Mouse (Mus musculus) olfactory bulb, adult 2 months (tissue): ENCODE results near the gene Agr2.

Experiments
- CTCF ChIP-seq: fragments of 200-500 bp; IDR thresholded peaks from 2 replicates; pipeline ENCODE4 v1.5.1; 2012; ENCODE audit warnings: low read depth, mild to moderate bottlenecking, low read length, moderate library complexity; ENCODE audit not compliant: insufficient read depth
- POLR2A ChIP-seq: fragments of 200-500 bp; IDR thresholded peaks from 2 replicates; pipeline ENCODE4 v1.6.1; 2012; ENCODE audit warnings: mild to moderate bottlenecking, low read depth, low read length, moderate library complexity; ENCODE audit not compliant: insufficient read depth

GRCm38 (mm10) chr12:36026126-36026525 is 33.4 kb downstream of the Agr2 start:
- TF ChIP-seq CTCF: no peak
- no peak for TF ChIP-seq POLR2A
